Mouse (Mus musculus): Measurements from ENCODE around the gene Ssh2. TPM values are rescaled to one million over a fixed set of nuclear protein-coding genes. Genes with fewer than 3 reads are reported as not detected.

Ssh2 gene
- polyA plus RNA-seq, 1 experiment from 2014 or later: 13.4 TPM

- Histone ChIP-seq H3K36me3 (no peaks in the 10 kb centered on the region), H3K4me1 (replicated peaks) (peaks cover 73% of the 10 kb centered on the region), H3K27ac (replicated peaks) (peak overlapping the region; percentile 95), H3K4me3 (peak overlapping the region; percentile 89), H3K9ac (peak overlapping the region; percentile 98), H3K27me3 (no peaks in the 10 kb centered on the region), H3K9me3 (no peaks in the 10 kb centered on the region), H3K4me2 (peak overlapping the region; percentile 84)
- 0% methylated on average over 18 of the region's 18 CpGs for WGBS
- ATAC-seq (ENCODE audit: low read depth): no peak
Measured at GRCm38 (mm10) chr11:77492311-77492871, 276.3 kb downstream of the Ssh2 start.

DNA sequence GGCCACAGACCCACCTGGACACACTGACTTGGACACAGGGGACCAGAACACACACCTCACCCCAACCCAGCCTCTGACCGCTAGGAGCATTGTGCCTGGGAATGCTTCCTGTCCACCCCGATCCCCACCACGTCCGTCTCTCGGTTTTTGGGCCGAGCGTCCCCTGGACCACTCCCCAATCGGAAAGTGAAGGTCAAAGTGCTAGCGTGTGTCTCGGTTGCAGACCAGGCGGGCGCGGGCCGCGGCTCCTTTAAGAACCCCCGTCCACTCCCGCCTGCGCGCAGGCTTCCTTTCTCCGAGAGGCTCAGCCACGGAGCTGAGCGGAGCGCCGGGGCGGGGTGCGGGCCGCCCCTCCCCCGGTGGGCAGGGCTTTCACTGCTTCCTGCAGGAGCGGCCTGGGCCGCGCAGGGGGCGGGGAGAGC is 276.8 kb downstream of the Ssh2 start:
- peak; percentile 59 for ATAC-seq (ENCODE audit: low read depth)
- WGBS: 1% methylated on average over 30 of the region's 32 CpGs
- no peaks in the 10 kb centered on the region for H3K27me3 ChIP-seq

GRCm38 (mm10) chr11:77493512-77494343 is 277.6 kb downstream of the Ssh2 start, which contains the start of gene Git1:
Gene Git1, plus strand, starts transcription at chr11:77493562.
- Histone ChIP-seq H3K9ac (peak within 1 kb of the TSS; percentile 98), H3K9me3 (no peaks in the 10 kb centered on the region), H3K27me3 (no peaks in the 10 kb centered on the region), H3K36me3 (no peaks in the 10 kb centered on the region), H3K4me3 (peak within 1 kb of the TSS; percentile 89), H3K27ac (replicated peaks) (peak within 1 kb of the TSS; percentile 95), H3K4me2 (peak within 1 kb of the TSS; percentile 89), H3K4me1 (replicated peaks) (peaks cover 73% of the 10 kb centered on the region)
- under 1% methylated on average over 58 of the region's 74 CpGs for WGBS
- ATAC-seq (ENCODE audit: low read depth): no peak

More for the DNA sequence above, 276.8 kb downstream of the Ssh2 start:
- H3K4me2 ChIP-seq: peak overlapping the region; percentile 84
- H3K9ac ChIP-seq: peak overlapping the region; percentile 98
- no peaks in the 10 kb centered on the region for H3K36me3 ChIP-seq
- H3K4me3 ChIP-seq: peak overlapping the region; percentile 89
- peaks cover 73% of the 10 kb centered on the region for H3K4me1 ChIP-seq (replicated peaks)
- H3K27ac ChIP-seq (replicated peaks): peak overlapping the region; percentile 95
- H3K9me3 ChIP-seq: no peaks in the 10 kb centered on the region

DNA sequence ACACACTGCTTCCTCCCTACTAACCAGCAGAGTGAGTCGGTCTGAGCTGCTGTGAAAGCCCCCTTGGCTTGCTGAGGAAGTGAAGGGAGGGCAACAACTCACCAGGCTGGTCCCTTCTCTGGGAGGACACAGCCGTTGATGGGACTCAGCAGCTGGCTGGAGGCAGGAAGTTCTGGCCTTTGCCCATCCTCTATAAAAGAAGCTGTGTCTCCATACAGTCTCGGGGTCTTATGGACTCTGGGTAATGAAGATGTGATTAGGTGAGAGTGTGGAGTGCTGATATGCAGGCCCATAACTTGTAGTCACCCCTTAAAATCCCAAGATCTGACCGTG is 278.2 kb downstream of the Ssh2 start:
- Histone ChIP-seq H3K9ac (peak overlapping the region; percentile 98), H3K27me3 (no peaks in the 10 kb centered on the region), H3K4me2 (peak overlapping the region; percentile 89), H3K27ac (replicated peaks) (peak overlapping the region; percentile 95), H3K9me3 (no peaks in the 10 kb centered on the region), H3K4me3 (peak overlapping the region; percentile 89), H3K4me1 (replicated peaks) (peaks cover 74% of the 10 kb centered on the region), H3K36me3 (peaks cover 2% of the 10 kb centered on the region)
- ATAC-seq (ENCODE audit: low read depth): no peak
- 34% methylated on average over 4 of the region's 4 CpGs for WGBS

DNA sequence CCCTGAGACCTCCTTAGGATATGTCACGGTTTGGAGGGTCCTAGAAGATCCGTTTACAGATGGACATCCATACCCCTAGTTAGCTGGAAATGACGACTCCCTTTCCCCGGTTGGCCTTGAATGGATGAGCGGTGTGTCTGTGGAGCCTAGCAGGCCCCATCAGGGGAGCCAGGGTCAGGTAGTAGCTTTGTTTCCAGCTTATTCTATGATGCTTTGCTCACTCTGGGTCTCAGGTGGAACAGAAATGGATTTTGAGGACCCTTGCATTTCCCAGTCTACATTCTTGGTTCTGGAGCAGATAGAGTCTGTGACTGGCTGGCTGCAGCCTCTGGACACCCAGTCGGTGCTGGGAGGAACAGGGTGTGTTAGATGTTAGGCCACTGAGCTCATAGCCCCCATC is 278.7 kb downstream of the Ssh2 start:
- 0 out of 2 replicates have a peak overlapping the region, but pooled peaks have one; percentile 95 for H3K27ac ChIP-seq (replicated peaks)
- H3K27me3 ChIP-seq: no peaks in the 10 kb centered on the region
- peaks cover 79% of the 10 kb centered on the region for H3K4me1 ChIP-seq (replicated peaks)
- 78% methylated on average over 6 of the region's 6 CpGs for WGBS
- H3K36me3 ChIP-seq: peaks cover 6% of the 10 kb centered on the region
- ATAC-seq (ENCODE audit: low read depth): no peak
- no peaks in the 10 kb centered on the region for H3K9me3 ChIP-seq
- H3K9ac ChIP-seq: peak overlapping the region; percentile 98
- peak overlapping the region; percentile 89 for H3K4me2 ChIP-seq
- H3K4me3 ChIP-seq: peak overlapping the region; percentile 89

- Histone ChIP-seq H3K27me3 (no peaks in the 10 kb centered on the region), H3K36me3 (peaks cover 14% of the 10 kb centered on the region), H3K9ac (peak overlapping the region; percentile 98), H3K9me3 (no peaks in the 10 kb centered on the region), H3K4me3 (0 out of 2 replicates have a peak overlapping the region, but pooled peaks have one; percentile 89), H3K27ac (replicated peaks) (no peak overlapping the region), H3K4me2 (peak overlapping the region; percentile 89), H3K4me1 (replicated peaks) (peaks cover 79% of the 10 kb centered on the region)
- ATAC-seq (ENCODE audit: low read depth): no peak
Measured at GRCm38 (mm10) chr11:77495507-77495906, 279.4 kb downstream of the Ssh2 start.

GRCm38 (mm10) chr11:77497341-77497756 is 281.3 kb downstream of the Ssh2 start:
- no peak for ATAC-seq (ENCODE audit: low read depth)
- H3K9ac ChIP-seq: no peak overlapping the region
- H3K4me2 ChIP-seq: 0 out of 2 replicates have a peak overlapping the region, but pooled peaks have one; percentile 7
- no peaks in the 10 kb centered on the region for H3K27me3 ChIP-seq
- no peaks in the 10 kb centered on the region for H3K9me3 ChIP-seq
- H3K36me3 ChIP-seq: peaks cover 27% of the 10 kb centered on the region
- H3K4me1 ChIP-seq (replicated peaks): peaks cover 71% of the 10 kb centered on the region
- H3K4me3 ChIP-seq: no peak overlapping the region
- 12% methylated on average over 6 of the region's 6 CpGs for WGBS
- peak overlapping the region; percentile 70 for H3K27ac ChIP-seq (replicated peaks)

DNA sequence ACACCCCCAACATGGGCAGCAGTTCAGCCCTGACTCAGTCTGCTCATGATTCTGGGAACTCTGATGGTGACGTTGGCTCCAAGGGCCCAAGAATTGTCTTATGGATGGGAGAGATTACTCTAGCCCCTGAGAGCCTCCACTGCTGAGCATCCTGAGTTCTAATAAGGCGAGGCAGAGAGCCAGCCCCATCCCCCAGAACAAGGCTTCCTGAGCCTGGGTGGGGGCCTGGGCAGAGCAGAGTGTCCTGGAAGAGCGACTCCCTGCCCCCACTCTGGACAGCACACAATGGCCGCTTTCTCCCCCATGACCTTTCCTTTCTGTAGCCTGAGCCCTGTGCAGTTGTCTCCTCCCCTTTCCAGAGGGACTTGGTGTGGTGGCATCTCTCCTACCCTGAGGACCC is 281.8 kb downstream of the Ssh2 start:
- no peaks in the 10 kb centered on the region for H3K9me3 ChIP-seq
- WGBS: 28% methylated on average over 4 of the region's 4 CpGs
- peaks cover 32% of the 10 kb centered on the region for H3K36me3 ChIP-seq
- no peak overlapping the region for H3K4me3 ChIP-seq
- ATAC-seq (ENCODE audit: low read depth): no peak
- peak overlapping the region; percentile 42 for H3K27ac ChIP-seq (replicated peaks)
- peaks cover 69% of the 10 kb centered on the region for H3K4me1 ChIP-seq (replicated peaks)
- H3K4me2 ChIP-seq: 0 out of 2 replicates have a peak overlapping the region, but pooled peaks have one; percentile 7
- no peaks in the 10 kb centered on the region for H3K27me3 ChIP-seq
- H3K9ac ChIP-seq: peak overlapping the region; percentile 35; the same call in 1 of the 2 replicates

DNA sequence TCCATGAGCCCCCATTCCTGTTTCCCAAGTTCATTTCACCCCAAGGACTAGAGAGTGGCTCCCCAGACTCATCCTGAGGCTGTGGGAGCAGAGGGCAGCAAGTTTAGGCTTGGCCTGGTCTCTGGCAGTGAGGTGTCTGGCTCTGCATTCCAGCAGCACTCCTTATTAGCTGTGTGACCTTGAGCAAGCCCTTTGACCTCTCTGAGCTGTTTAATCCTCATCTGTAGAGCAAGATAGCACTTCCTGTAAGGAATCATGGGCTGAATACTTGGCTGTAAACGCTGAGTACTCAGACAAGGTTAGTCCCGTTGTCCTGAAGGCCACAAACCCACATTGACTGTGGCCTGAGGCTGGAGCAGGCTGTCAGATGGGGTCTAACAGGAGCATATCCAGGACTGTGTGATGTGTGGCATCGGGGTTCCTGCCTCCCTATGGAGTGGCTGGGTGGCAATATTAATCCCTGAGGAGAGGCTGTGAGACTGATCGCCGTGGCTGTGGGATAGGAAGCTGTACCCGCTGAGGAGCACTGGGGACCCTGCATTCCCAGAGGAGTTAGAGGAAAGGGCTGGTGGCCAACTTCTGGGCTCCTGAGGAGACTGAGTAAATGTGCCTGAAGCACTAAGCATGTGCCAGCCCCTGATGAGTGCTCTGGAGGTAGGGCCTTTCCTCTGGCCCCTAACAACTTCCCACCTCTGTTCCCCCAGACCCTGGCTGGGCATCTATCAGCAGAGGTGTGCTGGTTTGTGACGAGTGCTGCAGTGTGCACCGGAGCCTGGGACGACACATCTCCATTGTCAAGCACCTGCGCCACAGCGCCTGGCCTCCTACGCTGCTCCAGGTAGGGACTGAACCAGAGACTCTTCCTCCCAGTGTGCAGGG is 282.4 kb downstream of the Ssh2 start:
- Histone ChIP-seq H3K4me2 (0 out of 2 replicates have a peak overlapping the region, but pooled peaks have one; percentile 7), H3K27me3 (no peaks in the 10 kb centered on the region), H3K27ac (replicated peaks) (peak overlapping the region; percentile 42), H3K4me1 (replicated peaks) (peaks cover 70% of the 10 kb centered on the region), H3K9ac (peak overlapping the region; percentile 35; the same call in 1 of the 2 replicates), H3K9me3 (no peaks in the 10 kb centered on the region), H3K4me3 (no peak overlapping the region), H3K36me3 (peaks cover 39% of the 10 kb centered on the region)
- ATAC-seq (ENCODE audit: low read depth): no peak
- WGBS: 75% methylated on average over 12 of the region's 12 CpGs

GRCm38 (mm10) chr11:77499354-77499753 is 283.3 kb downstream of the Ssh2 start:
- Histone ChIP-seq H3K36me3 (peaks cover 47% of the 10 kb centered on the region), H3K4me2 (no peak overlapping the region), H3K9me3 (no peaks in the 10 kb centered on the region), H3K27me3 (no peaks in the 10 kb centered on the region), H3K9ac (no peak overlapping the region), H3K27ac (replicated peaks) (no peak overlapping the region), H3K4me3 (no peak overlapping the region), H3K4me1 (replicated peaks) (peaks cover 64% of the 10 kb centered on the region)
- no peak for ATAC-seq (ENCODE audit: low read depth)
- 90% methylated on average over 7 of the region's 7 CpGs for WGBS

DNA sequence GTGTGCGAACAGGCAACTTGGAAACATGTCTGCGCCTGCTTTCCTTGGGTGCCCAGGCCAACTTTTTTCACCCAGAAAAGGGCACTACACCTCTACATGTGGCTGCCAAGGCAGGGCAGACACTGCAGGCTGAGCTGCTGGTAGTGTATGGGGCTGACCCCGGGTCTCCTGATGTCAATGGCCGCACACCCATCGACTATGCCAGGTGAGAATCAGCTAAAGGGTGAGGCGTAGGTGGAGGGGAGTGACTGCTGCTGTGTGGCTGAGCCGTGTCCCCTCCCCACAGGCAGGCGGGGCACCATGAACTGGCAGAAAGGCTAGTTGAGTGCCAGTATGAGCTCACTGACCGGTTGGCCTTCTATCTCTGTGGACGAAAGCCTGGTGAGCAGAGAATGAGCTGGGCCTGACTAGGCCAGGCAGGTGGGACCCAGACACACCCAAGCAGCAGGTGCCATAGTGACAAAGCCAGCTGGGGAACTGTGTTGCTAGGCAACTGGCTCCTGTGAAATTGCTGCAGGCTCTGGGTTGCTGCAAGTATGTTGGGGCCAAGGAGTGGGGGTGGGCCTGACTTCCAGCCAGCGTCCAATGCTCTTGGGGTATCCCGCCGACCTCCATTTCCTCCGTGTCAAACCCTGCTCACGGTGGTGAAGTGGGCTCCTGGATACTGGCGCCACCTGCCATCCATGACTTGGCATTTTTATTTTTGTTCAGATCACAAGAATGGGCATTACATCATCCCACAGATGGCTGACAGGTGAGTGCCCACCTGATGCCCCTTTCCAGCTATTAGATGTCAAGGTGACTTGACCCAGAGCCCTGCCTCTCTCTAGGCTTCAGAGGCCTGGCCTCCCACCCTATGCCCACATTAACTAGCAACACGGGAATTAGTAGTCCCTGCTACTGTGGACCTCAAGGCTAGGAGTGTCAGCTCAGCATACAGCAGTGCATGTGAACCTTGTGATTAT is 284.6 kb downstream of the Ssh2 start:
- 74% methylated on average over 17 of the region's 17 CpGs for WGBS
- ATAC-seq (ENCODE audit: low read depth): no peak
- H3K27ac ChIP-seq (replicated peaks): no peak overlapping the region
- no peak overlapping the region for H3K4me3 ChIP-seq
- peaks cover 51% of the 10 kb centered on the region for H3K4me1 ChIP-seq (replicated peaks)
- no peaks in the 10 kb centered on the region for H3K27me3 ChIP-seq
- H3K36me3 ChIP-seq: peaks cover 60% of the 10 kb centered on the region
- no peaks in the 10 kb centered on the region for H3K9me3 ChIP-seq
- 0 out of 2 replicates have a peak overlapping the region, but pooled peaks have one; percentile 26 for H3K9ac ChIP-seq
- H3K4me2 ChIP-seq: no peak overlapping the region
